In the genomic region with DNA sequence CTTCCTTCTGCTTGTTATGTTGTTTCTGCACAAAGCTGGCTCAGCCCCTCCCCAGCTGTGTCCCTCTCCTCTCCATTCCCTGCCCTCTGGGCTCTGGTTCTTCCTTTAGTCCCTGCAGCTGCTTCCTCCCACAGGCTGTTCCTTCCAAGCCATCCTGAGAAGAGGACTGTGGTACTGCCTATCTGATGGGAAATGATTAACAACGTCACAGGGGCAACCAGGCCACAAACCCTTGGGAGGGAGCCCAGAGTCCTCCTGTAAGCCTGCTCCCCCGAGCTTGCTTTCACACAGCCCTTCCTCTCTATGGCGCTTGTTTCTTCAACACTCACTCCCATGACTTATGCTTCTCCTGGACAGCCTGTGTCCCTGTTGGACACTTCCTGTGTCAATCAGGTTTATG, we compare ENCODE assay signal across 16 mouse cellular contexts. TPM values are rescaled to one million over a fixed set of nuclear protein-coding genes. Genes with fewer than 3 reads are reported as not detected.
DNase-seq lines count a peak whose midpoint lies in the region; ATAC-seq and TF ChIP-seq lines count a peak whose summit lies in the region.
"Had no signal": no experiment of that assay in that cellular context is flagged by ENCODE, and none has a peak within 500 bp of the region (broad histone marks: within the 10 kb centered on the region; RNA-seq: fewer than 3 reads in every experiment).

No protein-coding gene starts in this region.

- peak; percentile 11; the same call in 1 of the 2 replicates for ATAC-seq in heart, postnatal 0 days (ENCODE audit: insufficient read depth, low read depth)
- peak; percentile 67 to 76 for ATAC-seq in hematopoietic stem cell, adult 5-6 weeks (replicated peaks in 1 of 2; ENCODE audit: insufficient read depth in 1 of 2, low FRiP score in 2 of 2, low TSS enrichment in 1 of 2, low read depth in 1 of 2, poor library complexity in 2 of 2, severe bottlenecking in 2 of 2)
- no peak for ATAC-seq in erythroid progenitor cell, adult 5-6 weeks (replicated peaks; ENCODE audit: low FRiP score, poor library complexity, severe bottlenecking)
- no peak for ATAC-seq in liver, embryonic 12.5 days

- TF ChIP-seq POLR2A in MEL (IDR thresholded peaks at IDR 0.05; ENCODE audit: control insufficient read depth in 1 of 2, insufficient read depth in 1 of 2, low read depth in 1 of 2, low read length in 2 of 2, poor library complexity in 1 of 2), result no peak

- H3K4me3 ChIP-seq in heart, postnatal 0 days (ENCODE audit: low read depth, low read length), result no peak overlapping the region
- 0 out of 4 replicates have a peak overlapping the region, but pooled peaks have one; percentile 3 to 6 for H3K4me3 ChIP-seq in MEL (ENCODE audit: control insufficient read depth in 1 of 2, insufficient read depth in 1 of 2, low read depth in 2 of 2, low read length in 2 of 2)
- no peak overlapping the region for H3K4me3 ChIP-seq in liver, embryonic 12.5 days
- H3K4me3 ChIP-seq: forebrain, embryonic 10.5 days; hindbrain, embryonic 13.5 days; liver, embryonic 13.5 days; midbrain, embryonic 12.5 days had no signal

- H3K9me3 ChIP-seq in heart, postnatal 0 days (replicated peaks; ENCODE audit: control insufficient read depth, low read length), result no peaks in the 10 kb centered on the region
- no peaks in the 10 kb centered on the region for H3K9me3 ChIP-seq in MEL (replicated peaks; ENCODE audit: insufficient read depth, low read length)
- no peaks in the 10 kb centered on the region for H3K9me3 ChIP-seq in liver, embryonic 12.5 days (replicated peaks)
- H3K9me3 ChIP-seq: forebrain, embryonic 10.5 days; hindbrain, embryonic 13.5 days; liver, embryonic 13.5 days; midbrain, embryonic 12.5 days had no signal

- DNase-seq in heart, postnatal 0 days (ENCODE audit: low spot score), result no peak
- DNase-seq in heart, postnatal 25 days (ENCODE audit: low spot score), result no peak
- peak; percentile 68 for DNase-seq in MEL (ENCODE audit: low read depth, low spot score)
- DNase-seq in kidney, postnatal 36 days, result peak; percentile 29 to 41
- DNase-seq in layer of hippocampus, adult 9-11 months, result no peak
- DNase-seq: cerebellum, adult 18-20 months; liver, embryonic 13.5 days; lung, postnatal 14 days; right cerebral cortex, postnatal 14 days; thymus, adult 18-20 months had no signal

- intact Hi-C loops in heart, postnatal 25 days (cut with DNase I), result no loop called here

- no peaks in the 10 kb centered on the region for H3K4me1 ChIP-seq in heart, postnatal 0 days (ENCODE audit: control insufficient read depth, insufficient read depth)
- H3K4me1 ChIP-seq in MEL (ENCODE audit: control insufficient read depth in 1 of 2, insufficient read depth in 2 of 2, low read length in 2 of 2), result peaks cover 2 to 12% of the 10 kb centered on the region in 2 experiments; a peak in 3 of 4 replicates
- H3K4me1 ChIP-seq in liver, embryonic 12.5 days, result no peaks in the 10 kb centered on the region
- H3K4me1 ChIP-seq: forebrain, embryonic 10.5 days; hindbrain, embryonic 13.5 days; liver, embryonic 13.5 days; midbrain, embryonic 12.5 days had no signal

- H3K27ac ChIP-seq in heart, postnatal 0 days (ENCODE audit: low read depth), result no peak overlapping the region
- H3K27ac ChIP-seq in MEL (ENCODE audit: control insufficient read depth, low read depth, low read length), result peak overlapping the region; percentile 44
- H3K27ac ChIP-seq in liver, embryonic 12.5 days, result no peak overlapping the region
- H3K27ac ChIP-seq: forebrain, embryonic 10.5 days; hindbrain, embryonic 13.5 days; liver, embryonic 13.5 days; midbrain, embryonic 12.5 days had no signal

- H3K79me2 ChIP-seq in MEL (ENCODE audit: control insufficient read depth, insufficient read depth, low read length, poor library complexity), result no peaks in the 10 kb centered on the region

- WGBS in heart, postnatal 0 days, result 44% methylated on average over 3 of the region's 3 CpGs
- 32% methylated on average over 3 of the region's 3 CpGs for WGBS in liver, embryonic 12.5 days (ENCODE audit: insufficient replicate concordance)

- H3K36me3 ChIP-seq in heart, postnatal 0 days (replicated peaks; ENCODE audit: control insufficient read depth, insufficient read depth, low read length), result no peaks in the 10 kb centered on the region
- H3K36me3 ChIP-seq in MEL (ENCODE audit: control insufficient read depth in 1 of 2, insufficient read depth in 2 of 2, low read length in 2 of 2), result peaks cover 0 to 7% of the 10 kb centered on the region in 2 experiments; a peak in 2 of 4 replicates
- H3K36me3 ChIP-seq in liver, embryonic 12.5 days, result no peaks in the 10 kb centered on the region
- H3K36me3 ChIP-seq: forebrain, embryonic 10.5 days; hindbrain, embryonic 13.5 days; liver, embryonic 13.5 days; midbrain, embryonic 12.5 days had no signal

- no peak for TF ChIP-seq EP300 in heart, postnatal 0 days (IDR thresholded peaks at IDR 0.05; ENCODE audit: low read depth)
- peak in 1 of 2 experiments; percentile 25; a peak in 1 of 4 replicates for TF ChIP-seq EP300 in MEL (IDR thresholded peaks at IDR 0.05; ENCODE audit: low read depth in 1 of 2, low read length in 2 of 2)

- H3K27me3 ChIP-seq in heart, postnatal 0 days (ENCODE audit: control insufficient read depth, insufficient read depth, low read length), result no peaks in the 10 kb centered on the region
- H3K27me3 ChIP-seq in MEL (ENCODE audit: control insufficient read depth in 1 of 2, insufficient read depth in 2 of 2, low read length in 2 of 2), result no peaks in the 10 kb centered on the region
- H3K27me3 ChIP-seq in liver, embryonic 12.5 days (replicated peaks), result no peaks in the 10 kb centered on the region
- H3K27me3 ChIP-seq: hindbrain, embryonic 13.5 days; liver, embryonic 13.5 days; midbrain, embryonic 12.5 days had no signal

- no peak overlapping the region for H3K9ac ChIP-seq in heart, postnatal 0 days (replicated peaks; ENCODE audit: low read depth, low read length)
- H3K9ac ChIP-seq in MEL (ENCODE audit: control insufficient read depth, low read depth, low read length, poor library complexity, severe bottlenecking), result no peak overlapping the region
- no peak overlapping the region for H3K9ac ChIP-seq in liver, embryonic 12.5 days
- H3K9ac ChIP-seq: hindbrain, embryonic 13.5 days; liver, embryonic 13.5 days; midbrain, embryonic 12.5 days had no signal

- H3K4me2 ChIP-seq in heart, postnatal 0 days (ENCODE audit: low read depth, low read length), result no peak overlapping the region
- H3K4me2 ChIP-seq in liver, embryonic 12.5 days, result no peak overlapping the region
- H3K4me2 ChIP-seq: hindbrain, embryonic 13.5 days; liver, embryonic 13.5 days; midbrain, embryonic 12.5 days had no signal

- no peak for TF ChIP-seq RAD21 in MEL (IDR thresholded peaks at IDR 0.05; ENCODE audit: low read depth, low read length)

- TF ChIP-seq CTCF in heart, postnatal 0 days (IDR thresholded peaks at IDR 0.05; ENCODE audit: low read depth), result no peak
- no peak for TF ChIP-seq CTCF in MEL (IDR thresholded peaks at IDR 0.05 in 2 of 3, conservative IDR thresholded peaks at IDR 0.05 in 1 of 3; ENCODE audit: control insufficient read depth in 1 of 3, insufficient read depth in 1 of 3, low read depth in 2 of 3, low read length in 3 of 3, poor library complexity in 1 of 3, severe bottlenecking in 1 of 3)

TF ChIP-seq in MEL, 35 proteins besides CTCF, POLR2A, EP300 and RAD21:
- TF ChIP-seq MAZ (IDR thresholded peaks at IDR 0.05; ENCODE audit: low read depth, low read length) (peak; percentile 59; the same call in 1 of the 2 replicates), CHD1 (IDR thresholded peaks at IDR 0.05; ENCODE audit: low read depth, low read length) (no peak), MAFK (IDR thresholded peaks at IDR 0.05; ENCODE audit: borderline replicate concordance, low read depth, low read length) (no peak), ETS1 (IDR thresholded peaks at IDR 0.05; ENCODE audit: low read depth, low read length) (peak; percentile 72), BHLHE40 (IDR thresholded peaks at IDR 0.05; ENCODE audit: borderline replicate concordance, low read depth, low read length) (0 out of 2 replicates have a peak, but pooled peaks have one; percentile 3), RCOR1 (IDR thresholded peaks at IDR 0.05; ENCODE audit: low read depth, low read length) (peak; percentile 66; the same call in 1 of the 2 replicates), HCFC1 (IDR thresholded peaks at IDR 0.05; ENCODE audit: low read depth, low read length) (0 out of 2 replicates have a peak, but pooled peaks have one; percentile 24), GATA1 (IDR thresholded peaks at IDR 0.05; ENCODE audit: low read depth, low read length) (no peak), USF2 (IDR thresholded peaks at IDR 0.05; ENCODE audit: borderline replicate concordance in 1 of 2, insufficient read depth in 1 of 2, low read depth in 1 of 2, low read length in 2 of 2) (no peak)

RNA-seq across cellular contexts. Expression of gene Stc2, which starts 16.7 kb away (rescaled TPM):
- 5.3 and 5.5 TPM in 2 replicates for total RNA-seq in heart, postnatal 0 days (2014; rRNA removed; ENCODE audit: low replicate concordance)
- polyA plus RNA-seq in heart, postnatal 0 days (2015; fragmentation: Nextera tagmentation; extraction: Ambion mirVana), result 2.4 and 2.7 TPM in 2 replicates
- 10 to 100 TPM; 15.0 to 26.0 TPM for total RNA-seq in heart, postnatal 25 days (2021)
- 20.3 and 41.1 TPM in 2 replicates for total RNA-seq in MEL (2012; rRNA removed)
- polyA plus RNA-seq in MEL (2012; ENCODE audit: insufficient read depth in 1 of 2, insufficient read length in 2 of 2, low read depth in 1 of 2, low replicate concordance in 2 of 2, missing spikeins in 1 of 2), result 10 to 100 TPM in 1 of 2 experiments, not detected in 1; 32.5 TPM
- 0.06 and 0.10 TPM in 2 replicates for total RNA-seq in hematopoietic stem cell, adult 5-6 weeks (2017)
- total RNA-seq in erythroid progenitor cell, adult 5-6 weeks (2015; ENCODE audit: low replicate concordance), result not detected in 2 replicates
- total RNA-seq in erythroid progenitor cell, adult 5-6 weeks (2017; ENCODE audit: low replicate concordance), result not detected in 2 replicates
- 1.4 and 1.8 TPM in 2 replicates for polyA plus RNA-seq in liver, embryonic 12.5 days (2016; fragmentation: Nextera tagmentation; extraction: Ambion mirVana)

Comparison
In these comparisons a context has a peak if more than half of its experiments do, and no peak if none do; other contexts are left out.
1. ATAC-seq: peak in heart, postnatal 0 days (single experiment) and hematopoietic stem cell, adult 5-6 weeks (2 of 2); none in erythroid progenitor cell, adult 5-6 weeks (single experiment) and liver, embryonic 12.5 days (single experiment).
2. DNase-seq: peak in MEL (single experiment) and kidney, postnatal 36 days (2 of 2); none in heart, postnatal 0 days (single experiment), heart, postnatal 25 days (single experiment) and layer of hippocampus, adult 9-11 months (single experiment).
3. H3K4me3 ChIP-seq: peak in MEL (2 of 2); none in heart, postnatal 0 days (single experiment) and liver, embryonic 12.5 days (single experiment).